Mouse (Mus musculus): ENCODE data around the gene Kat14. TPM values are rescaled to one million over a fixed set of nuclear protein-coding genes. Genes with fewer than 3 reads are reported as not detected.

Kat14 gene
- 19.6 TPM for polyA plus RNA-seq (2017; shearing (Covaris generic))

DNA sequence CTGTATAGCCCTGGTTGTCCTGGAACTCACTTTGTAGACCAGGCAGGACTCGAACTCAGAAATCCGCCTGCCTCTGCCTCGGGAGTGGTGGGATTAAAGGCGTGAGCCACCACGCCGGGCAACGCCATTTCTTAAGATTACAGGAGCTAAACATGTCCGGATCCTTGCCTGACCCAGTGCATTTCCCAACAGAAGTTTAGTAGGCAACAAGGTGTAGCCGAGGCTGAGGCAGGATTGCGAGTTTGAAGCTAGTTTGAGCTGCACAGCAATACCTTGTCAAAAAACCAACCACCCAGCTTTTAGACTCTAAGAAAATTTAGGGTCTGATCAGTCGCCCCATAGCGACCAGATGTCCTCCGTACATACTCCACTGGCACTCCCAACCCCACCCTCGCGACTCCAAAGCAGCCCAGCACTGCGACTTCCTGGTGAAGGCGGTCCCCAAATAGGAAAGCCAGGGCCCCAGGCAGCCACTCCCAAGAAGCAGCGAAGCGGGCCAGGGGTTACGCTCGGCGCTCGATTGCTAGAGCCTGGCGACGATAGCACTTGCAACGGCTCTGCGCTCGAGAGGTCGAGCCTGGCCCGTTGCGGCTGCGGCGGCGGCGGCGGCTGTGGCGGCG, at the start of gene Kat14, which contains the start of gene Pet117:
Gene Kat14, plus strand, starts transcription at position 584 of the 620 bp plus-strand sequence.
Gene Pet117, plus strand, starts transcription at position 597 of the 620 bp plus-strand sequence.

DNA sequence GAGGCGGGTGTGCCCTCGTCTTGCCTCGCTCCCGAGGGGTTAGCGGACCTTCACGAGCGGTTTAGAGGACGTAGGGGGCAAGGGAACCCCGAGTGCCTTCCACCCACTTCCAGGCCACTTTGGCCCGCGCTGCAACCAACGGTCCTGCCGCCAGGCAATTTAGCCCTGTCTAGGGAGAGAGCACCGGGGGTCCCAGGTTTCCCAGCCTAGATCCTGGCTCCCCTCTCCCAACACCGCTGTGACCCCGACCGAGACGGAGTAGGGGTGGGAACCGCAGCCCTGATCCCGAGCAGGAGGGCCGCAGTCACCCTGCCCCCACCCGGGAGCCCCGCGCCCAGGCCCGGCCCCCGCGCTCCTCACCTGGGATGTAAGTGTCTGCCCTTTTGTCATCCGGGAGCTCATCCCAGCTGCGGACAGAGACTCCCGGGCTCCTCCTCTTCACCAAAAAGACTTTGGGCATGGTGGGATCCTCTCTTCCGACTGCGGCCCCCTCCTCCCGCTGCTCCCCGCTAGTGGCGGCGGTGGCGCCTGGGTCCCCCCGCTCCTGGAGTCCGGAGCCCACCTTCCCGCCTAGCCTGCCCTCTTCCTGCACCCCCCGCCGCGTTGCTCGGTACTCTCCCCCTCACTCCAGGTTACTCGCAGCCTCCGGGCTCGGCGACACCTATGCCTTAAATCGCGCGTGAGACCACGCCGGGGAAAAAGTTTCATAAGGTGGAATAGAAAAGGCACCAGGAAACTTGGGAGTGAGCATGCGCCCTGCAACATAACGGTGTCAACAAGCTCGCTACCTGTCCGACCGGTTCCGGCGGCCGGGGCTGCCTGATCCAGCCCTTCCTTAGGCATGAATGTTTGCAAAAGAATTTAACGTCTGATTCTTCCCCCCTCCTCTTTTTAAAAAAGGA, 37.1 kb upstream of the Kat14 start, which contains the start of gene Ovol2:
Gene Ovol2, minus strand, starts transcription at position 746 of the 902 bp plus-strand sequence.

Other genes starting within 250 kb of the Kat14 start
- gene Mgme1, start 98.3 kb upstream of the Kat14 start, polyA plus RNA-seq (2017; shearing (Covaris generic)), result 11.2 TPM
- 62.5 TPM for gene Snx5, start 98.1 kb upstream of the Kat14 start, polyA plus RNA-seq (2017; shearing (Covaris generic))
- not detected for gene Ovol2, start 36.8 kb upstream of the Kat14 start, polyA plus RNA-seq (2017; shearing (Covaris generic))
- 4.1 TPM for gene Pet117, start within 50 bp of the Kat14 start, polyA plus RNA-seq (2017; shearing (Covaris generic))
- gene Dzank1, start 158.4 kb downstream of the Kat14 start, polyA plus RNA-seq (2017; shearing (Covaris generic)), result 0.49 TPM
- gene Polr3f, start 158.7 kb downstream of the Kat14 start, polyA plus RNA-seq (2017; shearing (Covaris generic)), result 42.2 TPM
- 14.5 TPM for gene Rbbp9, start 181.9 kb downstream of the Kat14 start, polyA plus RNA-seq (2017; shearing (Covaris generic))
- gene Sec23b, start 187.2 kb downstream of the Kat14 start, polyA plus RNA-seq (2017; shearing (Covaris generic)), result 114 TPM
- 26.8 TPM for gene Smim26, start 225.1 kb downstream of the Kat14 start, polyA plus RNA-seq (2017; shearing (Covaris generic))
- 78.5 TPM for gene Dtd1, start 230.9 kb downstream of the Kat14 start, polyA plus RNA-seq (2017; shearing (Covaris generic))